Mouse (Mus musculus) heart, postnatal 14 days (tissue): ENCODE measurements at regions not wholly inside any gene's neighbourhood (a gene's known extent, or its start where the extent isn't known, plus 50 kb on each side); places are given as distances from the start of the nearest gene placed in this dataset.

ENCODE experiments used
- DNase-seq, 2 experiments: peaks; one replicate each; pipeline ENCODE4 v3.0.0; 2021 to 2022
- intact Hi-C: fragments of 180-260 bp; cut with DNase I; formaldehyde crosslinking; loops from one replicate; pipeline ENCODE4 v1.15.1; 2025

GRCm38 (mm10) chr6:118292272-118292671 is 94.8 kb upstream of the Ret start:
- intact Hi-C loops: no loop called here
- no peak for DNase-seq

- no peak for DNase-seq
- intact Hi-C loops: no loop called here
Observed at GRCm38 (mm10) chr6:118291426-118291825, 93.9 kb upstream of the Ret start.

DNA sequence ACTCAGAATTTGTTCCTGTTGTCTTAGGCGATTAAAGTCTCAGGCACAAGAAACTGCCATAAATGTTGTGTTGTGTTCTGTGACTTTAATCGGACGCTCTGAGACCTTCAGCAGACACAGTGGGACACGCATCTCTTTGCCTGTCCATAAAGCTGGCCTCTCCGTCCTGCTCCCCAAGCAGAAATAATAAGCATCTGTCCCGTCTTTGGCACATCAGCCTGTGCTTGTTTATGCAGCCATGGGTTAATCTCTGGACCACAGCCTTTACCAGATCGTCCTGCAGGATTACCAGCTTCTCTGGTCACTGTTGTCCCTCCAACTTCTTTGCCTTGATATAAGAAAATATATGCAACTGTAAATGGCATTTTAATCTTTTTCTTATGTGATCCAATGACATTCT is 87.7 kb upstream of the Ret start:
- DNase-seq: no peak
- intact Hi-C loops: no loop called here

GRCm38 (mm10) chr6:118283949-118284568 is 86.5 kb upstream of the Ret start:
- no peak for DNase-seq
- intact Hi-C loops: no loop called here

DNA sequence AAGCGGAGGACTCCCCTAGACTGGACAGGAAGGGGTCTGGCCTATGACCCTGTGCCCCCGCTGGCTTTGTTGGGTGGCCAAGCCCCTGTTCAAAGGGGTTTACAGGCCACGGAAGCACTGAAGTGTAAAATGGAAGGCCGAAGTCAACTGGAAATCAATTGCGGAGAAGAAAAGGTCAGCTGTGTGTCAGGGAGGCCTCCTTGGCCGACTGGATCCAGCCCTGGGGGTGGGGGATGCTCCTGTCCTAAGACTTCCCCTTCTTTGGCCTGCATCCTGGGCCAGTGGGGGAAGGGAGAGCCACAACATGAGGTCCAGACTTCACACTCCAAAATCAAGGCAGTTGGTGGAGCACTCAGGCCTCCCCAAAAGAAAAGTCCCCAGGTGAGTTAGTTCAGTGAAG is 66.4 kb upstream of the Ret start:
- DNase-seq: no peak
- intact Hi-C loops: no loop called here

DNA sequence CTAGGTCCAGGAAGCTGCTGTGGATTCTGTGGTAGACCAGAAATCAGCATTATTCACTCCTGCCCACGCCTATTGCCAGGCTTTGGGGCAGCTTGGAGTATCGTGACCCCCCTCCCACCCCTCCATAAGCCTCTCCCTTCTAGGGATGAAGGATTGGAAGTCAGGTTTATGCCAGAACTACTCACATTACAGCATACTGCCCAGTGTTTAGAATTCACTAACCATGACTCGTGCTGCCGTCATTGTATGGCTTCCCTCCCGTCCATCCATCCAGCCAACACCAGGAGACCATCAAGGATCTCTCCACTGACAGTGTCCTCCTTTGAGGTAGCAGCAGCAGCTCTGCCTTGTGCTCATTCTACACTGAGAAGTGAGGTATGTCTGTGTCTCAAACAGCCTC is 62.4 kb upstream of the Ret start:
- intact Hi-C loops: no loop called here
- no peak for DNase-seq

DNA sequence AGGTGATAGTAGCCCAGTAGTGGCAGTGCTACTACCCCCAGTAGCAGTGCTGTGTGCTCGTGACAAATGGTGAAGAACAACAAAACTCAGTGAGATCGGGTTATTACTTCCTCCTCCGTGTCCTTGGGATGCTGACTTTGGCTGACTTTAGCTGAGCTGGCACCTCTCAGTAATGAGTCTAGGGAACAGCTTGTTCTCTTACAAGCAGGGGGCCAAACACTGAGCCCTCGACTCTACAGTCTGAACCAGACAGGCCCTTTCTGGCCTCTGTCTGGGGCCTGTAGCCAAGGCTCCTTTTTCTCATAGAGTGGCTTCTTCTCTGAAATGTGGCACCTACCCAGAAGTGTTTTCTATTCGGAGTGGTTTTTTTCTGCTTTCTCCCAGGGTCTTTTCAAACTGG is 57.4 kb upstream of the Ret start:
- DNase-seq: no peak
- intact Hi-C loops: no loop called here

- DNase-seq: peak; percentile 32 to 50
Observed at GRCm38 (mm10) chr6:118252711-118253110, 55.2 kb upstream of the Ret start.

DNA sequence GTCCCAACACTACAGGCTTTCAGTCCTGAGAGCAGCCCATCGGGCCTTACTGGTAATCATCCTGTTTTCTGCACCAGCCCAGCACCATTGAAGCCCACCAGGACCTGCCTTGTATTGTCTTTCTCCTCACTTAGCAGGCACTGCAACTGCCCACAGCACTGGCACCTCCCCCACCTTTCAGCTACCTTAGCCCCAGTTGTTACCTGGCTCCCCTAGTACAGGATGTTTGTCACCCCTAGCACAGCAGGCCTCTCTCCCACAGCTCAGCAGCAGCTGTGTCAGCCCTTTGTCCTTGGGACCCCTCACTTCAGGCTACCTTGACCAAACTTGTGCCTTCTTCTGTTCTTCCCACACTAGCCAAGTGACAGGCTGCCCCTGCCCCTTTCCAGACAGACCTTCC is 53.6 kb upstream of the Ret start:
- DNase-seq: no peak
- intact Hi-C loops: no loop called here

More at GRCm38 (mm10) chr6:118252711-118253110, 55.2 kb upstream of the Ret start:
- intact Hi-C loops: no loop called here

GRCm38 (mm10) chr6:118250006-118250405 is 52.5 kb upstream of the Ret start:
- intact Hi-C loops: no loop called here
- DNase-seq: no peak
